Mouse (Mus musculus) B cell, adult 67 days (primary cell): ENCODE data around the gene Dbf4. TPM values are rescaled to one million over a fixed set of nuclear protein-coding genes. Genes with fewer than 3 reads are reported as not detected.

Experiments
- total RNA-seq, 2 experiments: library from RNA; stranded (reverse); gene quantifications; 4 replicates each; pipeline ENCODE4 v1.2.4; 2023

Gene Dbf4
- total RNA-seq: 10 to 100 TPM; 39.3 to 43.9 TPM

GRCm38 (mm10) chr5:8422157-8422931 lies at the start of gene Dbf4, which contains the start of gene Slc25a40:
Gene Dbf4 (minus strand): TSS chr5:8422716.
Gene Slc25a40 (plus strand): TSS chr5:8422850.

GRCm38 (mm10) chr5:8367614-8368327 lies 54.7 kb downstream of the Dbf4 start, which contains the start of gene Adam22:
Gene Adam22 (minus strand): TSS chr5:8368160.

Other genes with a start within 250 kb of the Dbf4 start
- under 1 TPM in 1 of 2 experiments, not detected in 1; 0.09 TPM for gene Adam22, start 54.6 kb downstream of the Dbf4 start, total RNA-seq
- gene Slc25a40, start 134 bp upstream of the Dbf4 start, total RNA-seq: 10 to 100 TPM in 1 of 2 experiments, 1 to 10 TPM in 1; 9.4 to 13.0 TPM
- 1 to 10 TPM; 1.2 to 1.7 TPM for gene Rundc3b, start 200.2 kb upstream of the Dbf4 start, total RNA-seq
- gene Abcb1a, start 237.4 kb upstream of the Dbf4 start, total RNA-seq: 1 to 10 TPM; 3.3 to 3.7 TPM